Mouse (Mus musculus): ENCODE data around the gene Itga2b. TPM values are rescaled to one million over a fixed set of nuclear protein-coding genes. Genes with fewer than 3 reads are reported as not detected.

Gene Itga2b
- polyA plus RNA-seq, 1 experiment from 2014 or later: 80.3 TPM

GRCm38 (mm10) chr11:102407834-102408215 is 62.1 kb downstream of the Itga2b start, which contains the start of gene Slc25a39:
TSS of gene Slc25a39 (minus strand) at chr11:102407946.
- WGBS: under 1% methylated on average over 19 of the region's 19 CpGs
- peak within 1 kb of the TSS; percentile 67 for H3K4me3 ChIP-seq (ENCODE audit: low read depth, low read length)
- H3K4me1 ChIP-seq (replicated peaks; ENCODE audit: control insufficient read depth, insufficient read depth, low read length): peaks cover 27% of the 10 kb centered on the region
- ATAC-seq (replicated peaks; ENCODE audit: low FRiP score): peak; percentile 34; the same call in 1 of the 2 replicates
- DNase-seq (ENCODE audit: low spot score): no peak
- H3K27me3 ChIP-seq (replicated peaks; ENCODE audit: control insufficient read depth, insufficient read depth, low read length): no peaks in the 10 kb centered on the region
- H3K27ac ChIP-seq (ENCODE audit: low read depth, low read length): peak within 1 kb of the TSS; percentile 98
- H3K9ac ChIP-seq (ENCODE audit: low read depth, low read length): peak within 1 kb of the TSS; percentile 74
- peaks cover 19% of the 10 kb centered on the region for H3K36me3 ChIP-seq (ENCODE audit: control insufficient read depth, insufficient read depth, low read length)
- no peaks in the 10 kb centered on the region for H3K9me3 ChIP-seq (ENCODE audit: control insufficient read depth, low read length)
- peak within 1 kb of the TSS; percentile 94 for H3K4me2 ChIP-seq

- peak overlapping the region; percentile 98 for H3K27ac ChIP-seq (ENCODE audit: low read depth, low read length)
- peaks cover 1% of the 10 kb centered on the region for H3K27me3 ChIP-seq (replicated peaks; ENCODE audit: control insufficient read depth, insufficient read depth, low read length)
- H3K4me2 ChIP-seq: peak overlapping the region; percentile 94
- peaks cover 19% of the 10 kb centered on the region for H3K36me3 ChIP-seq (ENCODE audit: control insufficient read depth, insufficient read depth, low read length)
- H3K9ac ChIP-seq (ENCODE audit: low read depth, low read length): peak overlapping the region; percentile 74
- peak overlapping the region; percentile 67 for H3K4me3 ChIP-seq (ENCODE audit: low read depth, low read length)
- peak; percentile 91 for DNase-seq (ENCODE audit: low spot score)
- H3K4me1 ChIP-seq (replicated peaks; ENCODE audit: control insufficient read depth, insufficient read depth, low read length): peaks cover 27% of the 10 kb centered on the region
- ATAC-seq (replicated peaks; ENCODE audit: low FRiP score): peak; percentile 71
- no peaks in the 10 kb centered on the region for H3K9me3 ChIP-seq (ENCODE audit: control insufficient read depth, low read length)
- under 1% methylated on average over 85 of the region's 85 CpGs for WGBS
Measured at GRCm38 (mm10) chr11:102406900-102407833, 62.8 kb downstream of the Itga2b start.

GRCm38 (mm10) chr11:102406401-102406800 is 63.5 kb downstream of the Itga2b start:
- Histone ChIP-seq H3K4me1 (replicated peaks; ENCODE audit: control insufficient read depth, insufficient read depth, low read length) (peaks cover 27% of the 10 kb centered on the region), H3K36me3 (ENCODE audit: control insufficient read depth, insufficient read depth, low read length) (peaks cover 19% of the 10 kb centered on the region), H3K9me3 (ENCODE audit: control insufficient read depth, low read length) (no peaks in the 10 kb centered on the region), H3K27me3 (replicated peaks; ENCODE audit: control insufficient read depth, insufficient read depth, low read length) (peaks cover 8% of the 10 kb centered on the region), H3K4me3 (ENCODE audit: low read depth, low read length) (peak overlapping the region; percentile 67), H3K4me2 (peak overlapping the region; percentile 94), H3K27ac (ENCODE audit: low read depth, low read length) (peak overlapping the region; percentile 98), H3K9ac (ENCODE audit: low read depth, low read length) (peak overlapping the region; percentile 74)
- DNase-seq (ENCODE audit: low spot score) (no peak), ATAC-seq (replicated peaks; ENCODE audit: low FRiP score) (no peak)
- WGBS: 13% methylated on average over 3 of the region's 3 CpGs

DNA sequence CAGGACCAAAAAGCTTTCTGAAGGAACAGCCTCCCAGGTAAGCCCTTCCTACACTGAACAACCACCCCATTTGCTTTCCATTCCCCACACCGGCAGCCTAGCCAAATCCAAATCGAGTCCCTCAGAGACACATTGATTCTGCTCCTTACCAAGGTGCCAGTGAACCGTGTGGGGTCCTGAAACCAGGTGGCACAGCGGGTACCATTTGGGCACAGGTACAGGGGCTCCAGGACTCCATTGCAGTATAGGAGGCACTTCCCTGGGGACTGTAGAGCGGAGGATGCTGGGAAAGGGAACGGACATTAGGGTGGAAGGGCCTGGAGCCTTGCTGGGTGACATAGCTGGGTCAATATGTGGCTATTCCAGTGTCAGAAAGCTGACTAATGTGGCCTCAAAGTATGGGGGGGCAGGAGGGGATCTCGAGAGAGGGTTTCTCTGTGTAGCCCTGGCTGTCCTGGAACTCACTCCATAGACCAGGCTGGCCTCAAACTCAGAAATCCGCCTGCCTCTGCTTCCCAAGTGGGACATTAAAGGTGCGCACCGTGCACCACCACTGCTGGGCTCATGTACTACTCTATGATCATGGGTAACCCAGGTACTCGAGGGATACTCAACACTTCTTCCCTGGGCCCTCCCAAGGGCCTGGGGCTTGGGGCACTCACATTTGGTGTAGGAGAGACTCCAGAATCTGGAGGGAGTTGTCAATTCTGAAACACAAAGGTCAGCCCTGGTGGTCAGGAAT is 64.2 kb downstream of the Itga2b start:
- Histone ChIP-seq H3K27ac (ENCODE audit: low read depth, low read length) (peak overlapping the region; percentile 98; the same call in 1 of the 2 replicates), H3K4me1 (replicated peaks; ENCODE audit: control insufficient read depth, insufficient read depth, low read length) (peaks cover 25% of the 10 kb centered on the region), H3K4me3 (ENCODE audit: low read depth, low read length) (peak overlapping the region; percentile 67), H3K9ac (ENCODE audit: low read depth, low read length) (peak overlapping the region; percentile 74), H3K27me3 (replicated peaks; ENCODE audit: control insufficient read depth, insufficient read depth, low read length) (peaks cover 15% of the 10 kb centered on the region), H3K36me3 (ENCODE audit: control insufficient read depth, insufficient read depth, low read length) (peaks cover 19% of the 10 kb centered on the region), H3K9me3 (ENCODE audit: control insufficient read depth, low read length) (no peaks in the 10 kb centered on the region), H3K4me2 (peak overlapping the region; percentile 94)
- DNase-seq (ENCODE audit: low spot score): peak; percentile 30
- WGBS: 84% methylated on average over 11 of the region's 11 CpGs
- no peak for ATAC-seq (replicated peaks; ENCODE audit: low FRiP score)

GRCm38 (mm10) chr11:102404161-102405010 is 65.5 kb downstream of the Itga2b start:
- Histone ChIP-seq H3K4me3 (ENCODE audit: low read depth, low read length) (peak overlapping the region; percentile 20; the same call in 1 of the 2 replicates), H3K4me2 (peak overlapping the region; percentile 94), H3K9me3 (ENCODE audit: control insufficient read depth, low read length) (no peaks in the 10 kb centered on the region), H3K27me3 (replicated peaks; ENCODE audit: control insufficient read depth, insufficient read depth, low read length) (peaks cover 29% of the 10 kb centered on the region), H3K4me1 (replicated peaks; ENCODE audit: control insufficient read depth, insufficient read depth, low read length) (peaks cover 23% of the 10 kb centered on the region), H3K36me3 (ENCODE audit: control insufficient read depth, insufficient read depth, low read length) (peaks cover 19% of the 10 kb centered on the region), H3K27ac (ENCODE audit: low read depth, low read length) (no peak overlapping the region), H3K9ac (ENCODE audit: low read depth, low read length) (no peak overlapping the region)
- WGBS: 80% methylated on average over 18 of the region's 18 CpGs
- no peak for ATAC-seq (replicated peaks; ENCODE audit: low FRiP score)
- peak; percentile 29 for DNase-seq (ENCODE audit: low spot score)

DNA sequence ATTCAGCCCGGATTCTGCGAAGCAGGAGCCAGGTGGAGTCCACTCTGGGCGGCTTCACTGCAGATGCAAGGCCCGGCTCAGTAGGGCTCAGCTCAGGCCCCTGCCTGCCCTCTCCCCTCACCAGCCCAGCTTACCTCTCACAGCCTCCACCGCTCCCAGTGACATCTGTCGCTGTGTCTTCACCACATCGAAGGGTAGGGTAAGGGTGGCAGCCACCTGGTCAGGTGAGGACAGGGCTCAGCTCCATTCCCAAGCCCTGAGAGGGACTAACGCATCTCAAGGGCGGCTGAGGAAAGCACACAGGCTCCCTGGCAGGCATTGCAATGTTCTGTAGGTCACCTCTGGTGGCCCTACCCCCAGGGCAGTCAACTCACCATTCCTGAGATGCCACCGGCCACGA is 66.3 kb downstream of the Itga2b start:
- no peak overlapping the region for H3K9ac ChIP-seq (ENCODE audit: low read depth, low read length)
- H3K36me3 ChIP-seq (ENCODE audit: control insufficient read depth, insufficient read depth, low read length): peaks cover 19% of the 10 kb centered on the region
- H3K4me2 ChIP-seq: no peak overlapping the region
- H3K4me3 ChIP-seq (ENCODE audit: low read depth, low read length): no peak overlapping the region
- 92% methylated on average over 11 of the region's 11 CpGs for WGBS
- no peak for ATAC-seq (replicated peaks; ENCODE audit: low FRiP score)
- H3K27me3 ChIP-seq (replicated peaks; ENCODE audit: control insufficient read depth, insufficient read depth, low read length): peaks cover 36% of the 10 kb centered on the region
- H3K9me3 ChIP-seq (ENCODE audit: control insufficient read depth, low read length): no peaks in the 10 kb centered on the region
- H3K27ac ChIP-seq (ENCODE audit: low read depth, low read length): no peak overlapping the region
- no peak for DNase-seq (ENCODE audit: low spot score)
- peaks cover 18% of the 10 kb centered on the region for H3K4me1 ChIP-seq (replicated peaks; ENCODE audit: control insufficient read depth, insufficient read depth, low read length)

All from liver, embryonic 11.5 days (tissue).